Mouse (Mus musculus): ENCODE measurements around the gene 1700028P14Rik. TPM values are rescaled to one million over a fixed set of nuclear protein-coding genes. Genes with fewer than 3 reads are reported as not detected.

1700028P14Rik gene
- polyA plus RNA-seq, 1 experiment from 2014 or later, result 2.3 TPM

GRCm38 (mm10) chr19:23631611-23632492 is 20.8 kb downstream of the 1700028P14Rik start:
- Histone ChIP-seq H3K4me2 (ENCODE audit: low read depth, low read length) (no peak overlapping the region), H3K9me3 (ENCODE audit: control insufficient read depth, low read length) (no peaks in the 10 kb centered on the region)
- ATAC-seq (ENCODE audit: low read depth), result no peak

DNA sequence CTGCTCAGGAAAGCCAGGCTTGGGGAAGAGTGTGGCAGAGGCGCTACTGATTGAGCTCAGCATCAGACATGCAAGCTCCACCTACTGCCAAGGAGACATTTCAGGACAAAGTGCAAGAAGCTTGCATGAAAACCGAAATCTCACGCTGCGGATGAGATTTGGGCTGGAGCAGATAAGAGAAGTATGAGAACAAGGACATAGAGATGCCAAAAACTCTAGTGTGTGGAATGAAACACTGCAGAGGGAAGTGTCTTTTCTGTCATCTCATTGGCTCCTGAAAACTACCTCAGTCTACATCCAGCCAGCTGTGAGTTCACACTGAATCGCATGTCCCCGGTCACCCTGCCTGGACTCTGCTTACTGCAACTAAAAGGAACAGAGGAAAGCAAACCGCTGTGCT is 38.3 kb downstream of the 1700028P14Rik start:
- Histone ChIP-seq H3K9me3 (ENCODE audit: control insufficient read depth, low read length) (no peaks in the 10 kb centered on the region), H3K4me2 (ENCODE audit: low read depth, low read length) (no peak overlapping the region), H3K4me1 (replicated peaks; ENCODE audit: control insufficient read depth, insufficient read depth, low read length) (no peaks in the 10 kb centered on the region), H3K9ac (ENCODE audit: low read length) (no peak overlapping the region), H3K36me3 (ENCODE audit: control insufficient read depth, insufficient read depth, low read length) (no peaks in the 10 kb centered on the region), H3K27ac (ENCODE audit: low read length) (no peak overlapping the region), H3K4me3 (ENCODE audit: low read length) (no peak overlapping the region), H3K27me3 (ENCODE audit: control insufficient read depth, insufficient read depth, low read depth, low read length) (no peaks in the 10 kb centered on the region)
- ATAC-seq (ENCODE audit: low read depth), result peak; percentile 41; the same call in 1 of the 2 replicates
- WGBS, result 52% methylated on average over 7 of the region's 7 CpGs

More at GRCm38 (mm10) chr19:23631611-23632492, 20.8 kb downstream of the 1700028P14Rik start:
- Histone ChIP-seq H3K9ac (ENCODE audit: low read length) (no peak overlapping the region), H3K4me3 (ENCODE audit: low read length) (no peak overlapping the region), H3K27ac (ENCODE audit: low read length) (no peak overlapping the region), H3K27me3 (ENCODE audit: control insufficient read depth, insufficient read depth, low read depth, low read length) (no peaks in the 10 kb centered on the region), H3K36me3 (ENCODE audit: control insufficient read depth, insufficient read depth, low read length) (no peaks in the 10 kb centered on the region), H3K4me1 (replicated peaks; ENCODE audit: control insufficient read depth, insufficient read depth, low read length) (no peaks in the 10 kb centered on the region)
- 69% methylated on average over 11 of the region's 11 CpGs for WGBS

DNA sequence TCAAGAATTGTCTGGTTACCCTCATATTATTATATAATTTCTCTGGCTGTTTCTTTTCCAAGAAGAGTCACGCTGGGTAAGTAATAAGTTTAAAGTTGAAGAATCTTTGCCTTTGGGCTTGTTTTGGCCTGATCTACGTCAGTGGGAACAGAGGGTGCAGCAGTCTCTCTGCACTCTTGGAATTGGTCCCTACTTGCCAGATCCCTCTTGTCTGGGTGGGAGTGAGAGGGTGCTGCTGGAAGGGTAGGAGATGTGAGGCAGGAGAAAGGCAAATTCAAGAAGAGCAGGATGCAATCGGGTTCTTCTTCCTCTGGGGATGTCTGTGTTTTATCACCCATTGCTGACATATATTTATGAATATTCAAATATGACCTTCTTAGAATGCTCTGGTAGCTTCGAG is 42.9 kb downstream of the 1700028P14Rik start:
- H3K4me1 ChIP-seq (replicated peaks; ENCODE audit: control insufficient read depth, insufficient read depth, low read length), result no peaks in the 10 kb centered on the region
- no peak overlapping the region for H3K4me3 ChIP-seq (ENCODE audit: low read length)
- H3K9ac ChIP-seq (ENCODE audit: low read length), result no peak overlapping the region
- ATAC-seq (ENCODE audit: low read depth), result no peak
- no peak overlapping the region for H3K27ac ChIP-seq (ENCODE audit: low read length)
- H3K4me2 ChIP-seq (ENCODE audit: low read depth, low read length), result no peak overlapping the region
- no peaks in the 10 kb centered on the region for H3K36me3 ChIP-seq (ENCODE audit: control insufficient read depth, insufficient read depth, low read length)
- no peaks in the 10 kb centered on the region for H3K27me3 ChIP-seq (ENCODE audit: control insufficient read depth, insufficient read depth, low read depth, low read length)
- no peaks in the 10 kb centered on the region for H3K9me3 ChIP-seq (ENCODE audit: control insufficient read depth, low read length)
- 62% methylated on average over 4 of the region's 4 CpGs for WGBS

- Histone ChIP-seq H3K36me3 (ENCODE audit: control insufficient read depth, insufficient read depth, low read length) (no peaks in the 10 kb centered on the region), H3K9ac (ENCODE audit: low read length) (no peak overlapping the region), H3K27ac (ENCODE audit: low read length) (no peak overlapping the region), H3K27me3 (ENCODE audit: control insufficient read depth, insufficient read depth, low read depth, low read length) (no peaks in the 10 kb centered on the region), H3K9me3 (ENCODE audit: control insufficient read depth, low read length) (no peaks in the 10 kb centered on the region), H3K4me1 (replicated peaks; ENCODE audit: control insufficient read depth, insufficient read depth, low read length) (no peaks in the 10 kb centered on the region), H3K4me2 (ENCODE audit: low read depth, low read length) (no peak overlapping the region), H3K4me3 (ENCODE audit: low read length) (no peak overlapping the region)
- no peak for ATAC-seq (ENCODE audit: low read depth)
- 83% methylated on average over 2 of the region's 2 CpGs for WGBS
These were observed 44.7 kb downstream of the 1700028P14Rik start for GRCm38 (mm10) chr19:23607951-23608350.

GRCm38 (mm10) chr19:23594950-23595349 is 57.7 kb downstream of the 1700028P14Rik start:
- Histone ChIP-seq H3K4me2 (ENCODE audit: low read depth, low read length) (no peak overlapping the region), H3K9ac (ENCODE audit: low read length) (no peak overlapping the region), H3K4me3 (ENCODE audit: low read length) (no peak overlapping the region), H3K36me3 (ENCODE audit: control insufficient read depth, insufficient read depth, low read length) (no peaks in the 10 kb centered on the region), H3K27ac (ENCODE audit: low read length) (no peak overlapping the region), H3K27me3 (ENCODE audit: control insufficient read depth, insufficient read depth, low read depth, low read length) (no peaks in the 10 kb centered on the region), H3K9me3 (ENCODE audit: control insufficient read depth, low read length) (no peaks in the 10 kb centered on the region), H3K4me1 (replicated peaks; ENCODE audit: control insufficient read depth, insufficient read depth, low read length) (no peaks in the 10 kb centered on the region)
- no peak for ATAC-seq (ENCODE audit: low read depth)
- WGBS, result 79% methylated on average over 3 of the region's 3 CpGs

DNA sequence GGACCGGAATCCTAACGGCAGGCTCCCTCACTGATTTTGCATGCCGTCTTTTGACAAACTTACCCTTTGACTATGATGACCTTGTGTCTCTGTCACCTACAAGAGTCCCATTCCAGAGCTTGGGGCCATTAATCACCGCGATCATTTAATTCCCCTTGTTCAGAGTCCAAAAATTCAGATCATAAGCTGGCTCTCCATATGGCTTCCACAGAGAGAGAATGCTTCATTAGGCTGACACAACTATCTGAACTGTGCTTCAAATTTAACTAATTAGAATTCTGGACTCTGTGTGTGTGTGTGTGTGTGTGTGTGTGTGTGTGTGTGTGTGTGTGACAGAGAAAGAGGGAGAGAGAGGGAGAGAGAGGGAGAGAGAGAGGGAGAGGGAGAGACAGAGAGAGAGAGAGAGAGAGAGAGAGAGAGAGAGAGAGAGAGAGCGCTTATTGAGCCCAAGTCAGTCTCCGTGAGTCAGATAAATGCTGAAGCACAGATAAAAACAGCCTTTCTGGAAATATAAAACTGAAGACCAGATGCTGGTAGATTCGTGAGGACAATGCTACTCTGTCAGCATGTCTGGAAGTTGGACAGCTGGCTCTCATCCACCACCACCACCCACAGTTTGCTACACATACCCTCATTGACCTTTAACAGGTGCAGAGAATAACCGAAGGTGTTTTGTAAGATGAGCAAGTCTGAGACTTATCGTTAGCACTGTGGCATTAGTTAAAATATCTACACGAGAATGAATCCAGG is 73.8 kb downstream of the 1700028P14Rik start:
- Histone ChIP-seq H3K4me3 (ENCODE audit: low read length) (no peak overlapping the region), H3K4me2 (ENCODE audit: low read depth, low read length) (no peak overlapping the region), H3K9me3 (ENCODE audit: control insufficient read depth, low read length) (no peaks in the 10 kb centered on the region), H3K9ac (ENCODE audit: low read length) (no peak overlapping the region), H3K36me3 (ENCODE audit: control insufficient read depth, insufficient read depth, low read length) (no peaks in the 10 kb centered on the region), H3K4me1 (replicated peaks; ENCODE audit: control insufficient read depth, insufficient read depth, low read length) (no peaks in the 10 kb centered on the region), H3K27me3 (ENCODE audit: control insufficient read depth, insufficient read depth, low read depth, low read length) (no peaks in the 10 kb centered on the region), H3K27ac (ENCODE audit: low read length) (no peak overlapping the region)
- ATAC-seq (ENCODE audit: low read depth), result no peak
- 55% methylated on average over 11 of the region's 11 CpGs for WGBS

- Histone ChIP-seq H3K36me3 (ENCODE audit: control insufficient read depth, insufficient read depth, low read length) (no peaks in the 10 kb centered on the region), H3K9ac (ENCODE audit: low read length) (no peak overlapping the region), H3K27me3 (ENCODE audit: control insufficient read depth, insufficient read depth, low read depth, low read length) (no peaks in the 10 kb centered on the region), H3K4me1 (replicated peaks; ENCODE audit: control insufficient read depth, insufficient read depth, low read length) (no peaks in the 10 kb centered on the region), H3K4me2 (ENCODE audit: low read depth, low read length) (no peak overlapping the region), H3K9me3 (ENCODE audit: control insufficient read depth, low read length) (no peaks in the 10 kb centered on the region), H3K27ac (ENCODE audit: low read length) (no peak overlapping the region), H3K4me3 (ENCODE audit: low read length) (no peak overlapping the region)
- ATAC-seq (ENCODE audit: low read depth), result no peak
- WGBS, result 35% methylated on average over 4 of the region's 4 CpGs
These were observed 75.9 kb downstream of the 1700028P14Rik start for GRCm38 (mm10) chr19:23576685-23577084.

DNA sequence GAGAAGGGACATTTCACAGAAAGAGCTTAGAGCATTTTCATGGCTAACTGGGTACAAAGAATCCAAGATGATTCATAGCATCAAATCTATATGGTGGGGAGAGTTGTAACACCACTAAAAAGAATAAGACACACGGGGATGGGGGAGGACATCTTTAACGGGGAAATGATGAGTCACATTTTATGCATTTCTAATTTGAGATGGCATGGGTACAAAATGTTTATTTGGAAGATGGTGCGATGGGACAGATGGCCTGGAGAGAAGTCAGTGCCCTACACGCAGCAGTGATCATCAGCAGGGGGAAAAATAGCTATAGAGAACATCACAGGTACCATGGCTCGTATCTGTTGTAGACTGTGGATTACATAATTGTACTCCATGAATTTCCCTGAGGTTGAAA is 88.9 kb downstream of the 1700028P14Rik start:
- no peak overlapping the region for H3K4me2 ChIP-seq (ENCODE audit: low read depth, low read length)
- no peaks in the 10 kb centered on the region for H3K4me1 ChIP-seq (replicated peaks; ENCODE audit: control insufficient read depth, insufficient read depth, low read length)
- ATAC-seq (ENCODE audit: low read depth), result no peak
- no peaks in the 10 kb centered on the region for H3K9me3 ChIP-seq (ENCODE audit: control insufficient read depth, low read length)
- WGBS, result 73% methylated on average over 5 of the region's 5 CpGs
- no peak overlapping the region for H3K4me3 ChIP-seq (ENCODE audit: low read length)
- no peak overlapping the region for H3K9ac ChIP-seq (ENCODE audit: low read length)
- no peaks in the 10 kb centered on the region for H3K27me3 ChIP-seq (ENCODE audit: control insufficient read depth, insufficient read depth, low read depth, low read length)
- no peaks in the 10 kb centered on the region for H3K36me3 ChIP-seq (ENCODE audit: control insufficient read depth, insufficient read depth, low read length)
- no peak overlapping the region for H3K27ac ChIP-seq (ENCODE audit: low read length)

DNA sequence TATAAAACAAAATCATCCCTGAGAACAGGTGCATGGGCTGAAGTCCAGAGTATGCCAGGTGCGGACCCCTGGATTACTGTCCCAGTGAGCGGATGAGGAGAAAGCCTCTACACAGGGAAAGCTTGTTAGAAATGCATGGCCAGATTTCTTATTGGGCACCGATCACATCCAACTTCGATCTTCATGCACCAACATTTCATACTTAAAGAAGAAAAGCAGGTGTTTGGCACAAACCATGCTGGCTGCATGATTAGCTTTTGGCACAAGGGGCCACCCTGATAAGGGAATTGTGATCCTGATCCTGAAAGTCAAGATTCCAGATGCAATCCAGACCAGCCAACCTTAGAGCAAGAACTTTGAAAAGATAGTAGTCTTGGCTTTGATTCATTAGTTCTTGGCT is 90.0 kb downstream of the 1700028P14Rik start:
- Histone ChIP-seq H3K27ac (ENCODE audit: low read length) (no peak overlapping the region), H3K4me1 (replicated peaks; ENCODE audit: control insufficient read depth, insufficient read depth, low read length) (no peaks in the 10 kb centered on the region), H3K4me3 (ENCODE audit: low read length) (no peak overlapping the region), H3K4me2 (ENCODE audit: low read depth, low read length) (no peak overlapping the region), H3K9ac (ENCODE audit: low read length) (no peak overlapping the region), H3K9me3 (ENCODE audit: control insufficient read depth, low read length) (no peaks in the 10 kb centered on the region), H3K36me3 (ENCODE audit: control insufficient read depth, insufficient read depth, low read length) (no peaks in the 10 kb centered on the region), H3K27me3 (ENCODE audit: control insufficient read depth, insufficient read depth, low read depth, low read length) (no peaks in the 10 kb centered on the region)
- 93% methylated on average over 4 of the region's 4 CpGs for WGBS
- no peak for ATAC-seq (ENCODE audit: low read depth)

Data from lung, embryonic 16.5 days (tissue).